ENCODE assay signal across 8 mouse cellular contexts in the genomic region with DNA sequence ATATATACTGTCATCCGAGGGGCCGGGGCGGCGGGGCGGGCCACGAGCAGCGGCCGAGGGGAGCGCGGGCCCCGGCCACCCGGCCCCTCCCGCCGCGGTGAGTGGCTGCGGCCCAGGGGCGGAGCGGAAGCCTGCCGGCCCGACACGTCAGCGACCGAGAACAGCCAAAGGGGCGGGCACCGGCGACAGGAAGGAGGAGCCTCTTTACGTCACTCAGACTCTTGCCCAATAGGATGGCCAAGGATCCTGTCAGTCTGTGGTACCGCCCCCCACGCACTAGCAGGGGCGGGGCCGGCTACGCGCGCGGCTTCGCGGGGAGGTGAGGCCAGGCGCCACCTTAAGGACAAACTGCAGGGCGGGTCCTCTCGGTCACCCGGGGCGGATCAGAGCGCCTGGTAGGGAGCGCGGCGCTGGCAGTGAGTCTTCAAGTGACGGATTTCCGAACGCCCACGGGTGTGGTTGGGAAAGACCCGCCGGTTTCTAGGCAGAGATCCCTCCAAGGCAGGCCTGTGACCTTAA. TPM values are rescaled to one million over a fixed set of nuclear protein-coding genes. Genes with fewer than 3 reads are reported as not detected.
DNase-seq lines count a peak whose midpoint lies in the region; ATAC-seq and TF ChIP-seq lines count a peak whose summit lies in the region.

A gene (minus strand): TSS at position 144 of the 519 bp plus-strand sequence.

- peaks cover 3% of the 10 kb centered on the region; the same call in 1 of the 2 replicates for H3K4me1 ChIP-seq in hindbrain, postnatal 0 days (ENCODE audit: insufficient read depth, low read length)

- peak; percentile 64 for TF ChIP-seq CTCF in gastrocnemius, adult 2 months (IDR thresholded peaks at IDR 0.05)
- peak; percentile 68 for TF ChIP-seq CTCF in hindbrain, postnatal 0 days (IDR thresholded peaks at IDR 0.05; ENCODE audit: low read depth)
- TF ChIP-seq CTCF in left cerebral cortex, adult 2 months (IDR thresholded peaks at IDR 0.05): peak; percentile 56

- peak within 1 kb of the TSS; percentile 83 for H3K9ac ChIP-seq in hindbrain, postnatal 0 days (replicated peaks; ENCODE audit: low read length)

- no peaks in the 10 kb centered on the region for H3K27me3 ChIP-seq in hindbrain, postnatal 0 days (ENCODE audit: insufficient read depth, low read length)

- peak within 1 kb of the TSS; percentile 99 for H3K27ac ChIP-seq in gastrocnemius, adult 2 months
- H3K27ac ChIP-seq in hindbrain, postnatal 0 days: peak within 1 kb of the TSS; percentile 87
- H3K27ac ChIP-seq in left cerebral cortex, adult 2 months: peak within 1 kb of the TSS; percentile 97

- no peaks in the 10 kb centered on the region for H3K9me3 ChIP-seq in hindbrain, postnatal 0 days (ENCODE audit: low read length)

- peak within 1 kb of the TSS; percentile 99 for H3K4me3 ChIP-seq in gastrocnemius, adult 2 months
- peak within 1 kb of the TSS; percentile 88 for H3K4me3 ChIP-seq in hindbrain, postnatal 0 days (ENCODE audit: low read length)
- H3K4me3 ChIP-seq in left cerebral cortex, adult 2 months: peak within 1 kb of the TSS; percentile 88

- ATAC-seq in common myeloid progenitor, adult 5-6 weeks (replicated peaks; ENCODE audit: low read depth, poor library complexity, severe bottlenecking): peak; percentile 93
- ATAC-seq in hindbrain, postnatal 0 days: peak; percentile 100
- ATAC-seq in megakaryocyte, adult 5-6 weeks (ENCODE audit: poor library complexity, severe bottlenecking): peak; percentile 91

- WGBS in hindbrain, postnatal 0 days: 3% methylated on average over 51 of the region's 52 CpGs

- peak within 1 kb of the TSS; percentile 75 for H3K4me2 ChIP-seq in hindbrain, postnatal 0 days (ENCODE audit: low read depth, low read length)

- DNase-seq in ZHBTc4 (ENCODE audit: low read depth, low spot score): peak; percentile 97
- peak; percentile 99 for DNase-seq in gastrocnemius, adult 2 months
- DNase-seq in hindbrain, postnatal 0 days (ENCODE audit: low spot score): peak; percentile 98
- peak; percentile 97 to 98 for DNase-seq in left cerebral cortex, adult 2 months (ENCODE audit: extremely low spot score in 1 of 2, low spot score in 2 of 2)
- peak; percentile 94 to 97 for DNase-seq in right cerebral cortex, adult 2 months (ENCODE audit: low spot score in 2 of 2)
- DNase-seq in urinary bladder, postnatal 14 days (ENCODE audit: low spot score): peak; percentile 98

- H3K36me3 ChIP-seq in hindbrain, postnatal 0 days (ENCODE audit: insufficient read depth, low read length): no peaks in the 10 kb centered on the region

- intact Hi-C loops in gastrocnemius, adult 2 months (cut with DNase I): loop anchor here (2.0 kb wide), 1 partner anchor 40 kb away; a partner anchor contains a TSS
- intact Hi-C loops in left cerebral cortex, adult 2 months (cut with DNase I): no loop called here

RNA-seq across cellular contexts. Expression of the gene that starts here (rescaled TPM):
- 64.9 and 91.7 TPM in 2 replicates for total RNA-seq in common myeloid progenitor, adult 5-6 weeks (2017)
- 10 to 100 TPM; 46.9 to 47.8 TPM for total RNA-seq in gastrocnemius, adult 2 months (2021)
- 38.1 and 46.7 TPM in 2 replicates for total RNA-seq in hindbrain, postnatal 0 days (2014; rRNA removed)
- 52.6 and 54.7 TPM in 2 replicates for polyA plus RNA-seq in hindbrain, postnatal 0 days (2015; fragmentation: Nextera tagmentation; extraction: Ambion mirVana)
- total RNA-seq in left cerebral cortex, adult 2 months (2021): 10 to 100 TPM; 55.7 to 60.9 TPM
- total RNA-seq in megakaryocyte, adult 5-6 weeks (2015): 57.7 and 66.6 TPM in 2 replicates
- total RNA-seq in megakaryocyte, adult 5-6 weeks (2017): 58.5 and 79.1 TPM in 2 replicates

Comparison
In these comparisons a context has a peak if more than half of its experiments do, and no peak if none do; other contexts are left out.
1. Peak in every context shown above with its lines: DNase-seq, ATAC-seq, H3K4me3 ChIP-seq and H3K27ac ChIP-seq.